Mouse (Mus musculus) hindbrain, embryonic 14.5 days (tissue): Measurements from ENCODE around the gene Hccs. TPM values are rescaled to one million over a fixed set of nuclear protein-coding genes. Genes with fewer than 3 reads are reported as not detected.

Experiments
- ATAC-seq: fragments of 200-750 bp; cut with Nextera tagmentation; 2 replicates; pipeline ENCODE4 v1.8.0; 2017; ENCODE audit warnings: moderate number of reproducible peaks, mild to moderate bottlenecking, moderate TSS enrichment, moderate library complexity; ENCODE audit not compliant: low FRiP score
- DNase-seq: peaks from one replicate; pipeline ENCODE4 v3.0.0-alpha.2; 2015; ENCODE audit warnings: low spot score
- H3K27ac ChIP-seq: fragments of 300-500 bp; sonication (generic); 2 replicates; pipeline ENCODE4 v1.5.1; 2014; ENCODE audit warnings: mild to moderate bottlenecking, moderate library complexity
- H3K27me3 ChIP-seq: fragments of 300-500 bp; sonication (generic); 2 replicates; pipeline ENCODE4 v1.6.1; 2014; ENCODE audit warnings: mild to moderate bottlenecking, low read length, mixed read lengths; ENCODE audit not compliant: control insufficient read depth, insufficient read depth
- H3K36me3 ChIP-seq: fragments of 300-500 bp; sonication (generic); replicated peaks from 2 replicates; pipeline ENCODE4 v1.6.1; 2014; ENCODE audit not compliant: control insufficient read depth, insufficient read depth
- H3K4me1 ChIP-seq: fragments of 300-500 bp; sonication (generic); replicated peaks from 2 replicates; pipeline ENCODE4 v1.6.1; 2014; ENCODE audit warnings: antibody characterized with exemption, low read length, mixed read lengths; ENCODE audit not compliant: control insufficient read depth, insufficient read depth
- H3K4me2 ChIP-seq: fragments of 300-500 bp; sonication (generic); replicated peaks from 2 replicates; pipeline ENCODE4 v1.6.1; 2014; ENCODE audit warnings: mild to moderate bottlenecking, moderate library complexity
- H3K4me3 ChIP-seq: fragments of 300-500 bp; sonication (generic); replicated peaks from 2 replicates; pipeline ENCODE4 v1.5.1; 2014; ENCODE audit warnings: mild to moderate bottlenecking, low read length
- H3K9ac ChIP-seq: fragments of 300-500 bp; sonication (generic); 2 replicates; pipeline ENCODE4 v1.6.1; 2014
- H3K9me3 ChIP-seq: fragments of 300-500 bp; sonication (generic); 2 replicates; pipeline ENCODE4 v1.6.1; 2016; ENCODE audit warnings: low read length; ENCODE audit not compliant: control insufficient read depth
- WGBS: fragments of 180-500 bp; shearing (Covaris S2); extraction: QIAGEN DNeasy Blood & Tissue Kit; methylation state at CpG from one replicate; pipeline ENCODE4 v1.1.7; 2014; 5-methylcytosine and 5-hydroxymethylcytosine counted together
- polyA plus RNA-seq: library from polyadenylated mRNA; unstranded; fragments of >200 nt; fragmentation: Nextera tagmentation; extraction: Ambion mirVana; gene quantifications from 2 replicates; pipeline ENCODE4 v1.2.1, GENCODE M21; 2014

The Hccs gene
- polyA plus RNA-seq, 1 experiment from 2014 or later = 40.6 TPM

DNA sequence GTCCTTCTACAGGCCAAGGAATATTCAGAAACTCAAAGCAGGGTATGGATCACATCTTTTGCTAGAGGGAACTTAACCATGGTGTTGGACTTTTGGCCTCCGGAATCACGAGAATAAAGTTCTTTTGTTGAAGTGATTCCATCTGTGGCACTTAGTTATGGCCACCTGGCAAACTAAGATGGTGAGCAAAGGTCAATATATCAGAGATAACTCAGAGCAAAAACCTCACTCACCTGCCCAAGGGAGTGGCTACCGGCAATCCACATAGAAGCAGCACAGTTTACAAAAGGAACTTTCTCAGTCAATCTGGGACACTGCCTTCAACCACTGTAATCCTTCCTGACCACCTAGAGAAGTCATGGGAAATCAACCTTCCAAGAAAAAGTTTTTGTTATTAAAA, 11.6 kb downstream of the Hccs start:
- H3K4me3 ChIP-seq = no peak overlapping the region
- no peak overlapping the region for H3K4me2 ChIP-seq
- H3K9ac ChIP-seq = no peak overlapping the region
- no peak overlapping the region for H3K27ac ChIP-seq
- no peak for ATAC-seq
- H3K9me3 ChIP-seq = no peaks in the 10 kb centered on the region
- H3K4me1 ChIP-seq = no peaks in the 10 kb centered on the region
- WGBS = 96% methylated on average over 3 of the region's 3 CpGs
- peaks cover 18% of the 10 kb centered on the region; the same call in 1 of the 2 replicates for H3K36me3 ChIP-seq
- no peak for DNase-seq
- H3K27me3 ChIP-seq = no peaks in the 10 kb centered on the region

DNA sequence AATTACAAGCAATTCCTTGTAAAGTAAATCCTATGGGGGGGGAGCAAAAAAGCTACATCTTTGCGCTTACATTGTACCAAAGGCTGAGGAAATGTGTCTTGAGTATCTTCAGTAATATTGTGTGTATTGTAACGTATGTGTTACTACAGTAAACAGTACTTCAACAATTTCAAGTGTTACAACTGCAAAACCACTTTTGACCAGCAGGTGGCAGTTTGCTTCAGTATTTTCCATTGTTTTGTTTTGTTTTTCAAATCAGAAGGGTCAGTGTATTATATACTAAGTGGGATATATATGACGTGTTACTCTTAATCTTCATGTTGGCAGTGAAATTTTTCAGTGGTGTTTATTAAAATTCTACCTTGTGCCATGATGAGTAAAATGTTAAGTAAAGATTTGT, 16.2 kb downstream of the Hccs start:
- Histone ChIP-seq H3K4me3 (no peak overlapping the region), H3K27me3 (0 out of 2 replicates have a peak, but pooled peaks cover 4% of the 10 kb centered on the region), H3K4me1 (no peaks in the 10 kb centered on the region), H3K36me3 (no peaks in the 10 kb centered on the region), H3K9ac (no peak overlapping the region), H3K4me2 (no peak overlapping the region), H3K9me3 (no peaks in the 10 kb centered on the region), H3K27ac (no peak overlapping the region)
- DNase-seq = peak; percentile 73
- WGBS = 43% methylated on average over 3 of the region's 3 CpGs
- no peak for ATAC-seq

DNA sequence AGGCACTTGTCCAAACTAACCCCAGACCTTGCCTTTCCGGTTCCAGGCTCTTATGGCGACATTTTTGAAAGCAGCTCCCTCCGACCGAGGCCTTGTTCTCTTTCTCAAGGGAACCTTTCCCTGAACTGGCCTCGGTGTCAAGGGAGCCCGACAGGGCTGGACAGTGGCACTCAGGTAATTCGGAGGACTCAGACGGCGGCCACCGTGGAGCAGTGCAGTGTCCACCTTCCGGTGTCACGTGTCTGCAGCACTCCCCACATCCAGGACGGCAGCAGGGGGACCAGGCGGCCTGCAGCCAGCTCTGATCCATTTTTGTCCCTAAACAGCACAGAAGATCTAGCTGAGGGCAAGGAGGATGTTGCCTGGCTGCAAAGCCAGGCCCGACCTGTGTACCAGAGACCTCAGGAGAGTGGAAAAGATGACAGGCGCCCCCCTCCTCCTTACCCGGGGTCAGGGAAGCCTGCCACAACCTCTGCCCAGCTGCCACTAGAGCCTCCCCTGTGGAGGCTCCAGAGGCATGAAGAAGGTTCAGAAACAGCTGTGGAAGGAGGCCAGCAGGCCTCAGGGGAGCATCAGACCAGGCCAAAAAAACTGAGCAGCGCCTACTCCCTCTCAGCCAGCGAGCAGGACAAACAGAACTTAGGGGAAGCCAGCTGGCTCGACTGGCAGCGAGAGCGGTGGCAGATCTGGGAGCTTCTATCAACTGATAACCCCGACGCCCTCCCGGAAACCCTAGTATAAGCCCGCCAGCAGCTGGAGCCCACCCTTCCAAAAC, 17.7 kb downstream of the Hccs start:
- H3K36me3 ChIP-seq = no peaks in the 10 kb centered on the region
- 0 out of 2 replicates have a peak, but pooled peaks cover 4% of the 10 kb centered on the region for H3K27me3 ChIP-seq
- 70% methylated on average over 25 of the region's 26 CpGs for WGBS
- H3K27ac ChIP-seq = no peak overlapping the region
- no peak overlapping the region for H3K9ac ChIP-seq
- no peaks in the 10 kb centered on the region for H3K4me1 ChIP-seq
- no peak overlapping the region for H3K4me2 ChIP-seq
- ATAC-seq (no peak), DNase-seq (no peak)
- no peak overlapping the region for H3K4me3 ChIP-seq
- no peaks in the 10 kb centered on the region for H3K9me3 ChIP-seq

DNA sequence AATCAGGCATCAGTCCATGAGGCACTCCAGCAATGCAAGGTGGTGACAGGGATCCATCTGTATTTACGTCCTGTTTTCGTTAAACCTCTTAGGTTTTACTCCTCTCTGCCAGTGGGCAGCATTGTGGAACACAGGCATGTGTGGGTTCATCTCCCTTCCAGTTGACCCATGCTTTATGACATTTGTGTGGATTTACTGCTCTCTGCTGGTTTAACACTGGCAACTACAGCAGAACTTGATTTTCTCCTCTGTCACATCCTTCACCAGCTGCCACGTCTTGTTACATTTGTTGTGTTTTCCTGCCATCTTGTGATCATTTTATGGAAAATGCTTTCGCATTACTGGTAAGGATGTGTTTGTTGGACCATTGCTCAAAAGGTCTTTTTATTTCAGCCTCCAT, 20.6 kb downstream of the Hccs start:
- Histone ChIP-seq H3K36me3 (no peaks in the 10 kb centered on the region), H3K27me3 (0 out of 2 replicates have a peak, but pooled peaks cover 4% of the 10 kb centered on the region), H3K9ac (no peak overlapping the region), H3K9me3 (no peaks in the 10 kb centered on the region), H3K27ac (no peak overlapping the region), H3K4me2 (no peak overlapping the region), H3K4me1 (no peaks in the 10 kb centered on the region), H3K4me3 (no peak overlapping the region)
- WGBS = 83% methylated on average over 4 of the region's 4 CpGs
- ATAC-seq = peak; percentile 46; the same call in 1 of the 2 replicates
- DNase-seq = peak; percentile 58

DNA sequence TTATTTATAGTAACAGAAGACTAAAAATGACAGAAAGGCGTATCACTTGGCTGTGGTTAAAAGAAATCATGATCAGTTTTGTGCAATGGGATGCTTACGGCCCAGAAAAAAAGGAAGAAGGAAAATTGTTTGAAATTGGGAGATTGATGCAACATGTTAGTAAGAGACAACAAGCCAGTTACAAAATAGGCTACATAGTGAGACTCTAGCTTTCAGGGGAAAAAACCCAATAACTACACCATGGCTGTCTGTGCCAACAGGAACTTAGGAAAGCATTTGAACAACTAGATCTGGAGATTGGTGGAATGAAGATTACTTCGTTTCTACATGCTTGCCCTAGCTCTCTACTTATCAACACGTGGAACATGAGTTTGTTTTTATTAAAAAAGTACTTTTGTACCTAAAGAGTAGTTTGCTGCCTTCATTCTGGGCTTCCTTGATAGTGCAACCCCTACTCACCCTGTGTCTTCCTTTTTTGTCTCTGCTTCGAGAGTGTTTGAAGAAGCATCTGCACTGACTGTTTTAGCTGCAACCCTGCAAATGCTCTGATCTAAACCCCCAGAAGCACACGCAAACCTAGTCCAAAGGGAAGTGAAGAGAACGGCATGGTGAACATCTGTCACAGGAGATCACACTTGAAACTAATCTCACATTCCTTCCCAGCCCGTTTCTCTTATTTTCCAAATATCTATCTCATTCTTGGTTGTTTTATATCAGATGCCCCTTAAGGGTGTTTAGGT, 56.6 kb downstream of the Hccs start:
- ATAC-seq = no peak
- Histone ChIP-seq H3K4me3 (no peak overlapping the region), H3K9ac (no peak overlapping the region), H3K9me3 (no peaks in the 10 kb centered on the region), H3K4me2 (no peak overlapping the region), H3K27me3 (peaks cover 12% of the 10 kb centered on the region; the same call in 1 of the 2 replicates), H3K4me1 (no peaks in the 10 kb centered on the region), H3K27ac (no peak overlapping the region), H3K36me3 (no peaks in the 10 kb centered on the region)
- WGBS = 79% methylated on average over 8 of the region's 8 CpGs
- no peak for DNase-seq

DNA sequence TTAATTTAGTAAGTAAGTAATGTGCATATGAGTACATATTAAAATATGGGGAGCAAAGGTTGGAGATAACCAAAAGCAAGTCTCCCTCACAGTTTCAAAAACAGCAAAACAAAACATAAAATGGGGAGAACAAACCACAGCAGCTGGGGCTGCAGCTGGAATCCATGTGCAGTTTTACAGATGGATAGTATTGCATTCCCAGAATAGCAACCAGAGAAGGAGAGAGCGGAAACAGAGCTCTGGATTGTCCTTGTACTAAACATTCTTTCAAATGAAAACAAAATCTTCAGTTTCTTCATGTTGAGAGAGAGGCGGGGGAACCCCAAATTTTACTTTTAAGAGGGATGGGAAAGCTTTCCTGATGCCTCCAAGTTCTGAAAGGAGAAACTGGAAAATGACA, 58.0 kb downstream of the Hccs start:
- Histone ChIP-seq H3K36me3 (no peaks in the 10 kb centered on the region), H3K27me3 (peaks cover 22% of the 10 kb centered on the region), H3K4me1 (no peaks in the 10 kb centered on the region), H3K9ac (no peak overlapping the region), H3K27ac (no peak overlapping the region), H3K4me3 (no peak overlapping the region), H3K9me3 (no peaks in the 10 kb centered on the region), H3K4me2 (no peak overlapping the region)
- DNase-seq = no peak
- 79% methylated on average over 2 of the region's 2 CpGs for WGBS
- no peak for ATAC-seq

DNA sequence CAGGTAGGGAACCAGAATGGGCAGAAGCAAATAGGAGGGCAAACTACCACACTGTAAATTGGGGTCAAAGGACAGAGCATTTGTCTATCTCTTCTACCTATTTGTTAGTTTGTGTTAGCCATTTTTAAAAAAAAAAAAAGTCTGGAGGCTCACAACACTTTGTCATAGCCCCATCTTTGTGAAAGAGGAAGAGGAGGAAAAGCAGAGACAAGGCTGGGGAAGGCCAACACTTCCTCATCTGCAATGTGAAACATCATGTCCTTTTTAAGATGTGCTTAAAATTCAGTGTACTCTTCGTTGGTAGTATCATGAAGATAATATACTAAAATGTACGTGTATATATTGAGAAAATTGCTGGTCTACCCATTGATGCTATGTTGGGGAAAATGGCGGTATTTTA, 59.1 kb downstream of the Hccs start:
- no peak overlapping the region for H3K9ac ChIP-seq
- no peaks in the 10 kb centered on the region for H3K4me1 ChIP-seq
- no peaks in the 10 kb centered on the region for H3K9me3 ChIP-seq
- WGBS = 80% methylated on average over 3 of the region's 3 CpGs
- H3K36me3 ChIP-seq = no peaks in the 10 kb centered on the region
- no peak overlapping the region for H3K4me3 ChIP-seq
- no peak overlapping the region for H3K4me2 ChIP-seq
- no peak overlapping the region for H3K27ac ChIP-seq
- ATAC-seq (no peak), DNase-seq (no peak)
- peaks cover 22% of the 10 kb centered on the region for H3K27me3 ChIP-seq

DNA sequence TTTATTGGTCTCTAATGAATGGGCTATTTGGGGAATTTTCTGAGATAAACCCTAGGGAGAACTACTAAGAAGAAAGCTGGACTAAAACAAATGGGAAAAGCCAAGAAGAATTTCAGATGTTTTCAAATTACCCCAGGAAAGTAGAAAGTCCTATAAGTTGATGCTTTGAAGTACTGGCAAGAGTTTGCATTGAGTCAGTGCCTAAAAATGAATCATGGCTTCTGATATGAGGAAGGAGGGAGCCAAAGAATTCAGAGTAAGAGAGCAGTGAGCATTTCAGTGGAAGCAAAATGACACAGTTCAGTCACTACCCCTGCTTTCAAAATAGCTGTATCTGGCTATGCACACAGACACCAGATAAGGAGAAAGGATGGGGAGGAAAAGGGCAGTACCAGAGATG, 63.4 kb downstream of the Hccs start:
- no peak for DNase-seq
- ATAC-seq = no peak
- no peak overlapping the region for H3K4me2 ChIP-seq

DNA sequence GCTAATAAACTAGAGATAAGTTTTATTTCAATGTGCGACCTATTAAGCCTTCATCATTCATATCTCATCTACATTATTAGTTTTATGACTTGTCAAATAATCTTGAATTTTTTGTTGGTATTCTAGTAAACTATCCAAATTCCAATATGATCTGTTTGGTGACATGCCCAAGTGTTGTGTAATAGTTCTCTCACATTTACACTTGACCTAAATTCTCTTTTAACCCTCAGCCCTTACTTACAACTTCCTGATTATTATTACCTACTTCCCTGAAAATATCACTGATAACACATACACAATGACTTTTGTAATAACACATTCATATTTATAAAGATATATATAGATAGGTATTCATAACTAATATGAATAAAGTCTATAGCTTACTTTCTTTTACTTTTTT, 64.3 kb downstream of the Hccs start:
- no peaks in the 10 kb centered on the region for H3K9me3 ChIP-seq
- no peaks in the 10 kb centered on the region for H3K4me1 ChIP-seq
- H3K36me3 ChIP-seq = no peaks in the 10 kb centered on the region
- 78% methylated on average over 1 of the region's 1 CpGs for WGBS
- no peak for DNase-seq
- H3K4me2 ChIP-seq = no peak overlapping the region
- no peak overlapping the region for H3K27ac ChIP-seq
- H3K27me3 ChIP-seq = peaks cover 17% of the 10 kb centered on the region; the same call in 1 of the 2 replicates
- no peak overlapping the region for H3K4me3 ChIP-seq
- no peak for ATAC-seq
- H3K9ac ChIP-seq = no peak overlapping the region

More for the DNA sequence above, 63.4 kb downstream of the Hccs start:
- Histone ChIP-seq H3K27me3 (peaks cover 17% of the 10 kb centered on the region; the same call in 1 of the 2 replicates), H3K4me3 (no peak overlapping the region), H3K36me3 (no peaks in the 10 kb centered on the region), H3K4me1 (no peaks in the 10 kb centered on the region), H3K9ac (no peak overlapping the region), H3K27ac (no peak overlapping the region), H3K9me3 (no peaks in the 10 kb centered on the region)
